Mouse (Mus musculus) spleen, adult 2 months (tissue): Measurements from ENCODE around the gene Calb2.

Experiments used
- CTCF ChIP-seq: fragments of 200-500 bp; IDR thresholded peaks from 2 replicates; pipeline ENCODE4 v1.5.1; 2011; ENCODE audit warnings: mild to moderate bottlenecking, inconsistent platforms; ENCODE audit not compliant: insufficient read depth, insufficient read length, insufficient replicate concordance; ENCODE audit errors: extremely low read depth
- POLR2A ChIP-seq: fragments of 200-500 bp; IDR thresholded peaks from 2 replicates; pipeline ENCODE4 v1.6.1; 2011; ENCODE audit warnings: low read depth, low read length, inconsistent platforms

GRCm38 (mm10) chr8:110162007-110162406 is 6.0 kb downstream of the Calb2 start:
- no peak for TF ChIP-seq CTCF
- TF ChIP-seq POLR2A, result no peak
